Mouse (Mus musculus): ENCODE measurements around the gene Fat2.

DNA sequence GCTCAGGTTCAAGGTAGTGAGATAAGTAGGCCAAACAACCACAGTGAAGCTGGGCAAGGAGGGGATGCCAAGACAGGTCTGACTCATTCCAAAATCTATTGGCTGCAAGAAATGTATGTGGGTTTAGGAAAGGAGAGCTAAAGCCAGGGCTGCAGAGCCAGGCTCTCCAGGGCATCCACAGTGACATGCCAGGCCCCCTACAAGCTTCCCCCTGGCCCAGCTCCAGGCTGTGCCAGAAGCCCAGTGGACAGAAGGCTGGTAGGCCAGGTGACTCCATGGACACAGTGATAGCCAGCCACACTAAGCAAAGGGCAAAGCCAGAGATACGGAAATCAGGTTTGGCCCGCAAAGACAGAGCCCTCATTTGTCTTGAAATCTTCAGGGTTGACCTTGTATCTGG lies 20.5 kb upstream of the Fat2 start:
- TF ChIP-seq POLR2A (IDR thresholded peaks at IDR 0.05; ENCODE audit: borderline replicate concordance, control insufficient read depth, low read depth, low read length): no peak
- TF ChIP-seq CTCF (IDR thresholded peaks at IDR 0.05; ENCODE audit: control insufficient read depth, insufficient read depth, low read length): no peak
